Comparison of ENCODE assay signal across 12 mouse cellular contexts in the genomic region with DNA sequence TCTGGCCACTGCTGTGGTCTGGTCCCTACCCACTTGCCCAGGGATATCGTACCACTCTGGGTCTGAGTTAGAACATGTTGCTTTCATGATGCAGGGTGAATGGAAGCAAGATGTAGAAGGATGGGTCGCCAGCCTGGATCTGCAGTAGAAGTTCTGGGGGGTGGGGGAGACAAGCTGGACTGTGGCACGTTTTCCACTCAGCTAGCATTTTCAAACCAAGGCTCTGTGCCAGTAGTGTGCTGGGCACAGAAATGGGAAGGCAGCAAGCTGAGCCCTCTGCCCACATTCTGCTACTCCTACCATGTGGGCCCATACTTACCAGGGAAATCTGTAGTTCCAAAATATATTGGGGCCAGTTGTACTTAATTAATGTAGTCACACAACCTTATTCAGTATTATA.
"Had no signal": no experiment of that assay in that cellular context is flagged by ENCODE, and none has a peak within 500 bp of the region (broad histone marks: within the 10 kb centered on the region; RNA-seq: fewer than 3 reads in every experiment).

No protein-coding gene starts in this region.

- DNase-seq: gastrocnemius, postnatal 14 days; gastrocnemius, postnatal 36 days; heart, adult 11 months; heart, adult 2 months; heart, postnatal 14 days; heart, postnatal 36 days; kidney, adult 11 months; kidney, adult 2 months; kidney, adult 9 months; kidney, postnatal 14 days; kidney, postnatal 36 days; layer of hippocampus, postnatal 36 days had no signal
